Mouse (Mus musculus) neural tube, embryonic 14.5 days (tissue): ENCODE results near the gene Fgf2. TPM values are rescaled to one million over a fixed set of nuclear protein-coding genes. Genes with fewer than 3 reads are reported as not detected.

Experiments
- ATAC-seq: fragments of 200-750 bp; cut with Nextera tagmentation; 2 replicates; pipeline ENCODE4 v1.8.0; 2017; ENCODE audit warnings: low read depth, mild to moderate bottlenecking, moderate TSS enrichment, moderate library complexity
- H3K27ac ChIP-seq: fragments of 300-500 bp; sonication (generic); 2 replicates; pipeline ENCODE4 v1.5.1; 2014; ENCODE audit warnings: low read depth, mild to moderate bottlenecking, control low read depth, low read length, moderate library complexity, mixed read lengths
- H3K27me3 ChIP-seq: fragments of 300-500 bp; sonication (generic); 2 replicates; pipeline ENCODE4 v1.6.1; 2014; ENCODE audit warnings: low read length; ENCODE audit not compliant: control insufficient read depth, insufficient read depth
- H3K36me3 ChIP-seq: fragments of 300-500 bp; sonication (generic); 2 replicates; pipeline ENCODE4 v1.6.1; 2014; ENCODE audit warnings: low read length, mixed read lengths; ENCODE audit not compliant: control insufficient read depth, insufficient read depth
- H3K4me1 ChIP-seq: fragments of 300-500 bp; sonication (generic); 2 replicates; pipeline ENCODE4 v1.6.1; 2014; ENCODE audit warnings: low read length; ENCODE audit not compliant: control insufficient read depth, insufficient read depth
- H3K4me2 ChIP-seq: fragments of 300-500 bp; sonication (generic); 2 replicates; pipeline ENCODE4 v1.6.1; 2014; ENCODE audit warnings: mild to moderate bottlenecking, low read depth, low read length, control low read depth
- H3K4me3 ChIP-seq: fragments of 300-500 bp; sonication (generic); 2 replicates; pipeline ENCODE4 v1.5.1; 2014; ENCODE audit warnings: low read depth, low read length, control low read depth, mixed read lengths
- H3K9ac ChIP-seq: fragments of 300-500 bp; sonication (generic); replicated peaks from 2 replicates; pipeline ENCODE4 v1.6.1; 2014; ENCODE audit warnings: low read depth, mild to moderate bottlenecking, control low read depth, low read length, mixed read lengths
- H3K9me3 ChIP-seq: fragments of 300-500 bp; sonication (generic); 2 replicates; pipeline ENCODE4 v1.6.1; 2016; ENCODE audit warnings: low read length; ENCODE audit not compliant: control insufficient read depth
- WGBS: fragments of 180-500 bp; shearing (Covaris S2); extraction: QIAGEN DNeasy Blood & Tissue Kit; methylation state at CpG from one replicate; pipeline ENCODE4 v1.1.7; 2014; 5-methylcytosine and 5-hydroxymethylcytosine counted together
- polyA plus RNA-seq: library from polyadenylated mRNA; unstranded; fragments of >200 nt; fragmentation: Nextera tagmentation; extraction: Ambion mirVana; gene quantifications from 2 replicates; pipeline ENCODE4 v1.2.1, GENCODE M21; 2014

Gene Fgf2
- polyA plus RNA-seq, 1 experiment from 2014 or later: 0.74 TPM

DNA sequence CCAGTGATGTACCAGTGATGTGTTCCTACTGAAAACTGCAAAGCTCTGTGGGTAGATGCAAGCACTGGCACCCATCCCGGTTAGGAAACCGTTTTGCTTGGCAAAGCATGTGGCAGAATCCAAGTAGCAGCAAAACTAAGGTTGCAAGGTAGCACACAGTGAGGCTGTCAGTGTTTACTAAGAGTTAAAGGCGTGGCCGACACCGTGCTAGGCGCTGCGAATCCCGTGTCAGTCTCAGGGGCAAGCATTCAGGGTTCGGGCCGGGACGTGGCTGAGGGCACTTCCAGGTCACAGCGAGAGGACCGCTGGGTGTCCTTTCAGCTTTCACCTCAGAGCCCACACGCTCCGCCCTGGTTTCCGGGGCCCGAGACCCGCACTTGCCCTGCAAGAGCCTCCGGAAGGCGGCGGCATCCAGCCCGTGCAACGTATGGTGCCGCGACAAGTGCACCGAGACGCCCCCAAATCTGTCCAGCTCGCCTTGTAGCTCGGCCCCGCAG is 70.9 kb downstream of the Fgf2 start:
- H3K27me3 ChIP-seq: no peaks in the 10 kb centered on the region
- H3K9me3 ChIP-seq: no peaks in the 10 kb centered on the region
- H3K4me1 ChIP-seq: peaks cover 16% of the 10 kb centered on the region; the same call in 1 of the 2 replicates
- no peaks in the 10 kb centered on the region for H3K36me3 ChIP-seq
- H3K4me2 ChIP-seq: peak overlapping the region; percentile 85
- no peak for ATAC-seq
- H3K4me3 ChIP-seq: peak overlapping the region; percentile 91
- WGBS: under 1% methylated on average over 30 of the region's 30 CpGs
- H3K27ac ChIP-seq: peak overlapping the region; percentile 85
- peak overlapping the region; percentile 68 for H3K9ac ChIP-seq

DNA sequence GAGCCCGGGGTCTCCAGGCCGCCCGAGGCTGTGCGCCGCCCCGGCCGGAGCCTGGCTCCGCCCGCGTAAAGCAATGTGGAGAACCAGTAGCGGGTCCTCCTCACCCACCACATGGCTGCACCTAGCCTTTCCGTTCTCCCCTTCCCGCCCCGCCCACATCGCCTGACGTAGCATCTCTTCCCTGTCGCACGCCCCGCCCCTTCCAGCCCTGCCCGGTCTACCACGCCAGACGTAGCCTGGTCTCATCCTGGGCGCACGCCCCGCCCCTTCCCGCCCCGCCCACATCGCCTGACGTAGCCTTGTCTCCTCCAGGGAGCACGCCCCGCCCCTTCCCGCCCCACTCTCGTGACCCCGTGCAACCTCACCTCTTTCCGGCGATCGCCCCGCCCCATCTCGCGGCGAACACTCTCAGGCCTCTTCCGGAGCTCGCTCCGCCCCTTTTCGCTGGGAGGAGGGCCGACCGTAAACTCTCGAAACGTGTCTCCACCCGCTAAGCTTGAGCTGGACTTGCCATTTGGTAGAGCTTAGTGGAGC is 71.4 kb downstream of the Fgf2 start, which contains the start of gene Spata5:
Gene Spata5, plus strand, starts transcription at position 439 of the 534 bp plus-strand sequence.
- H3K27ac ChIP-seq: peak within 1 kb of the TSS; percentile 85
- peak within 1 kb of the TSS; percentile 91 for H3K4me3 ChIP-seq
- no peaks in the 10 kb centered on the region for H3K9me3 ChIP-seq
- H3K9ac ChIP-seq: peak within 1 kb of the TSS; percentile 68
- peak within 1 kb of the TSS; percentile 95 for H3K4me2 ChIP-seq
- ATAC-seq: peak; percentile 97
- no peaks in the 10 kb centered on the region for H3K27me3 ChIP-seq
- no peaks in the 10 kb centered on the region for H3K36me3 ChIP-seq
- WGBS: under 1% methylated on average over 48 of the region's 50 CpGs
- H3K4me1 ChIP-seq: peaks cover 16% of the 10 kb centered on the region; the same call in 1 of the 2 replicates

DNA sequence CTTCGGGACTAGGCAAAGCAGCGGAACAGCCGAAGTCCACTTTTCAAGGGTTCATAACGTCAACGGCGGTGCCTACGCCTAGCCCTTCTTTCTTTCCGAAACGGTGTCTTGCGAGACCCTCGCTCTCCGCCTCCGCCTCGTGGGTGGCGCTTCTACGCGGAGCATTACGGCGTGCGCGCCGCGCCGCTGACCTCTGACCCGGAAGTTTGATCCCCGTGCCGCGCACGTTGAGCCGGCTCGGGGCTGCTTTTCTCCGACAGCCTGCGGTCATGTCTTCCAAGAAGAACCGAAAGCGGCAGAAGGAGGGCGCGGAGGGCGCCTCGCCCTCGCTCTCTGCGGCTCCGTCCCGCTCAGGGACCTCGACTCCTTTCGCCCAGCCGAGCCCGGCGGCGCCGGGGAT is 71.9 kb downstream of the Fgf2 start, which contains the start of gene Nudt6:
Gene Nudt6, minus strand, starts transcription at position 140 of the 400 bp plus-strand sequence.
- Histone ChIP-seq H3K9ac (peak within 1 kb of the TSS; percentile 68), H3K9me3 (no peaks in the 10 kb centered on the region), H3K4me2 (peak within 1 kb of the TSS; percentile 95), H3K36me3 (no peaks in the 10 kb centered on the region), H3K27me3 (no peaks in the 10 kb centered on the region), H3K4me1 (peaks cover 16% of the 10 kb centered on the region; the same call in 1 of the 2 replicates), H3K4me3 (peak within 1 kb of the TSS; percentile 91), H3K27ac (peak within 1 kb of the TSS; percentile 85)
- peak; percentile 90 for ATAC-seq
- 0% methylated on average over 50 of the region's 50 CpGs for WGBS

DNA sequence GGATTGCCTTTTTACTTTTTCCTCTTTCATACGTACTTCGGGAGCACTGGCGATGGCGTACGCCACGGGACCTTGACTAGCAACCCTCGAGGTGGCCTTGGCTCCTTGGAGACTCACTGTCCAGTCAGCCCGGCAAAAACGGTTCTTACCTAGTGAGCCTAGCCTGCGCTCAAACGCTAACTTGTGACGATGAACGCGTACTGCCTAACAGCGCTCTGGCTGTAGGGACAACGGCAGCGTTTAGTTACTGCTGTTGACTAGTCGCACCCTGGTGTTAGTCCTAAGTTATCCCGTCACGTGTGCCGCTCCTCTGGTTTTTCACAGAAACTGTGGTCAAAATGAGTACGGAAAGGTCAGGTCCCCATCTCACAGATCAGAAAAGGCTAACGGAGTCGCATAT is 72.5 kb downstream of the Fgf2 start:
- H3K4me3 ChIP-seq: peak overlapping the region; percentile 91
- H3K4me1 ChIP-seq: peaks cover 16% of the 10 kb centered on the region; the same call in 1 of the 2 replicates
- no peaks in the 10 kb centered on the region for H3K36me3 ChIP-seq
- no peak for ATAC-seq
- peak overlapping the region; percentile 95 for H3K4me2 ChIP-seq
- H3K9ac ChIP-seq: peak overlapping the region; percentile 63
- under 1% methylated on average over 24 of the region's 24 CpGs for WGBS
- H3K27ac ChIP-seq: peak overlapping the region; percentile 77
- no peaks in the 10 kb centered on the region for H3K27me3 ChIP-seq
- H3K9me3 ChIP-seq: no peaks in the 10 kb centered on the region

DNA sequence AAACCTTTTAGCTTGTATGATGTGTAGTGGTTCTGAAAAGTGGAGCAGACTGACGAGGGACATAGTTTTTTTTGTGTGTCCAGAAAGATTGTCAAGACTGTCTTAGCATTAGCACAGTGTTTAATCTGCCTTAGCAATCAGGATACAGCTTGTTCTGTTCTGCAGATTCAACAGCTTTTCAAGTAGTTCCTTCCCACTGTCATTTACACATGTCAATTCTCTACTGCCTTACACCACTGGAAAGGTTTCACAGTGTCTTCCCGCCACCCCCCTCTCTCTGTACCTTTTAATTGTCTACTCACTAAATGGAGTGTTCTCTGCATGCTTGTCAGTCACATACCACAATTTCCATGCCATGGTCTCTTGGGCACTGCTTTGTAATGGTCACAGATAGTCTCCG is 73.0 kb downstream of the Fgf2 start:
- no peaks in the 10 kb centered on the region for H3K27me3 ChIP-seq
- peak overlapping the region; percentile 95 for H3K4me2 ChIP-seq
- H3K27ac ChIP-seq: no peak overlapping the region
- H3K9ac ChIP-seq: peak overlapping the region; percentile 21; the same call in 1 of the 2 replicates
- H3K36me3 ChIP-seq: peaks cover 3% of the 10 kb centered on the region; the same call in 1 of the 2 replicates
- H3K4me1 ChIP-seq: peaks cover 16% of the 10 kb centered on the region; the same call in 1 of the 2 replicates
- no peaks in the 10 kb centered on the region for H3K9me3 ChIP-seq
- H3K4me3 ChIP-seq: peak overlapping the region; percentile 91
- 8% methylated on average over 3 of the region's 3 CpGs for WGBS
- ATAC-seq: no peak

DNA sequence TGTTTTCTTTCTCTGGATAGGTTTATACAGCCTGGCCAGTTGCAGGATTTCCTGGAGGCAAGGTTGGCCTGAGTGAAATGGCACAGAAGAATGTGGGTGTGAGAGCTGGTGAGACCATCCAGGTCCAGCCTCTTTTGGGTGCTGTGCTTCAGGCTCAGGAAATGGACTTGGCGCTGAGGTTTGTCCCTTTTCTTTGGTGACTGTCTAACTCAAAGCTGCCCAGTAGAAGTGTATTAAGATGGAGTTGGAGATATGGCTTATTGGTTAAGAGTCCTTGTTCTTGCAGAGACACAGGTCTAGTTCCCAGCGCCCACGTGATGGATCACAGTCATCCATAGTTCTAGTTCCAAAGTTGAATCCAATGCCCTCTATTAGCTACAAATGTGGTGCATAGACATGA is 77.9 kb downstream of the Fgf2 start:
- Histone ChIP-seq H3K9me3 (no peaks in the 10 kb centered on the region), H3K4me1 (peaks cover 4% of the 10 kb centered on the region; the same call in 1 of the 2 replicates), H3K27me3 (no peaks in the 10 kb centered on the region), H3K36me3 (peaks cover 5% of the 10 kb centered on the region), H3K4me3 (no peak overlapping the region), H3K9ac (no peak overlapping the region), H3K27ac (no peak overlapping the region), H3K4me2 (no peak overlapping the region)
- no peak for ATAC-seq
- WGBS: 98% methylated on average over 3 of the region's 3 CpGs

DNA sequence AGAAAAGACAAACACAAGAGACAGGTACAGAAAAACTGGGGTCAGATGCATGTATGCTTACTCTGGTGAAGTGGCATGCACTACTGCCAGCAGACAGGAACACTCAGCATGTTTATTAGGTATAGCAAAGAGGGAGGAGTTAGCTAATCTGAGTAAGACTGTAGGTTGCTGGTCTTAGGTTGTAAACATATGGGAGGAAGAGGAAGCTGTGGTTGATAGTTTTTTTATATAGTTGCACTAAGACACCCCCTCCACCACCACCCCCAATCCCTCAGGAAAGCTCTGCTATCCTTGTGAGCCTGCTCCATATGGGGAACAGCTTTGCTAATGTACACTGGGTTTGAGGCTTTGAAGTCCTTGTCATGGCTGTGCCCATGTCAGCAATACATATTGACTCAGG is 82.2 kb downstream of the Fgf2 start:
- Histone ChIP-seq H3K9me3 (no peaks in the 10 kb centered on the region), H3K9ac (no peak overlapping the region), H3K36me3 (peaks cover 10% of the 10 kb centered on the region), H3K4me2 (no peak overlapping the region), H3K27me3 (no peaks in the 10 kb centered on the region), H3K4me3 (no peak overlapping the region), H3K27ac (no peak overlapping the region), H3K4me1 (no peaks in the 10 kb centered on the region)
- no peak for ATAC-seq

DNA sequence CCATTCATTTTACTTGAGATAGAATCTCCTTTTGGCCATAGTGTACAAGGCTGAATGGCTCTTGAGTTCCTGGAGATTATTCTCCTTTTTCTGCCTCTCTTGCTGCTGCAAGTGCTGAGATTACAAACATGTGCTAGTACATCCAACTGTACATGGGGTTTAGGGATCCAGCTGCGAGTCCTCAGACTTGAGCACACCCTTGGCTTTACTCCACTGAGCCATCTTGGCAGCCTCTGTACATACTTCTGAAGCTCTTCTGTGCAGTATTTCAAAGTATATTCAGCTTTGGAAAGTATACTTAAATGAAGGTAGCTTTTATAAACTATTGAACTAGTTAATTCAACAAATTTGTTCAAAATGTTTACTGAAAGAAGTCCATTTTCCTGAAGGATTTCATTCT is 91.6 kb downstream of the Fgf2 start:
- Histone ChIP-seq H3K27ac (no peak overlapping the region), H3K4me1 (no peaks in the 10 kb centered on the region), H3K4me2 (no peak overlapping the region), H3K27me3 (no peaks in the 10 kb centered on the region), H3K36me3 (peaks cover 10% of the 10 kb centered on the region; the same call in 1 of the 2 replicates), H3K9me3 (no peaks in the 10 kb centered on the region), H3K9ac (no peak overlapping the region), H3K4me3 (no peak overlapping the region)
- WGBS: 100% methylated on average over 1 of the region's 1 CpGs
- no peak for ATAC-seq

DNA sequence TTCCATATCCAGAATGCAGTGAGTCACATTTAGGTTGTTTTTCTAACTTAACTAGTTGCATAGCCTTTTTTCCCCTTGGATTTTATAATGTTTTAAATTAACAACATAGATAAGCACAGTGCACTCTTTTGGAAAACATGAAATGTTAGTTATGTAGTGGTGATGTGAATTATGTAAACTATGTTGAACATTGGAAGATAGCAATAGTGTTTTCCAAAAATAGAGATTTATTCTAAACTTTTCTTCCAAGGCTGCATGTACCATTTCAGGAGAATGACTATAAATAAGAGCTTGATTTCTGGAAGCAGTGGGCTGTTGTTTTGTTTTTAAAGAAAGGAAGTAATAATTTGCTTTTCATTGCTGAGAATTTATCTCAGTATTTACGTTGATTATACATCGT is 95.3 kb downstream of the Fgf2 start:
- Histone ChIP-seq H3K9ac (no peak overlapping the region), H3K27me3 (no peaks in the 10 kb centered on the region), H3K4me1 (no peaks in the 10 kb centered on the region), H3K4me2 (no peak overlapping the region), H3K4me3 (no peak overlapping the region), H3K27ac (no peak overlapping the region), H3K9me3 (no peaks in the 10 kb centered on the region), H3K36me3 (peaks cover 3% of the 10 kb centered on the region)
- no peak for ATAC-seq
- 94% methylated on average over 2 of the region's 2 CpGs for WGBS
